Mouse (Mus musculus) frontal cortex, postnatal 36 days (tissue): Measurements from ENCODE around the gene Dusp22.

Experiments
- DNase-seq, 2 experiments: peaks; one replicate each; pipeline ENCODE4 v3.0.0; 2022; ENCODE audit warnings: low spot score in 2 of 2

Gene Dusp22

DNA sequence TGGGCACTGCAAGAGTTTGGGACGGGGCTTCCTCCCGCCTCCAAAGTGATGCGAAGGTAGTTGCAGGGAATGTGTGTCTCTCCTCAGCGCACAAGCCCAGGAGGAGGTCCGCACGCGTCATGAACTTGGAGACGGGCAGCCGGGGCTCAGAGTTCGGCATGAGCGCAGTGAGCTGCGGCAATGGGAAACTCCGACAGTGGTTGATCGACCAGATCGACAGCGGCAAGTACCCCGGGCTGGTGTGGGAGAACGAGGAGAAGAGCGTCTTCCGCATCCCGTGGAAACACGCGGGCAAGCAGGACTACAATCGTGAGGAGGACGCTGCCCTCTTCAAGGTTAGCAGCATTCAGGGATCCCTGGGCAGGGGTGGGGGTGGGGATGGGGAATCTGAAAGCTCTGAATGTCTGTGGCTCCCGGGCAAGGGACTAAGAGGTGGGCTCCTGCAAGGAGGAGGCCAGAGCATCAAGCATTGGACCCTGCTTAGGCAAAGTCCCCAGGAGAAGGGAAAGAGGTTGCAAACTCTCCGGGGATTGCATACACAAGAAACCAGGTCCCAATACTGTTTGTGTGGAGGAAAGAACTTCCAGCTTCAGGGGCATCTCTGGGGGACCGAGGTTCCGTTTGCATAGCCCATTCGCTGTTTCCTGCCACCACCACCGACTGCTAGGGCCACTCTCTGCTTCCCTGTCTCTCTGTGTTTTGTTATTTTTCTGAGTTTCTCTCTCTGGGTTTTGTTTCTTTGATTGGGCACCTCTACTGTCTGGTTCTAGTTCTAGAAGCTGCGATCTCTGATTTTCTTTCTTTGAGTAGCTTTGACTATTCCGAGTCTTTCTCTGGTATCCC is 90.9 kb downstream of the Dusp22 start:
- DNase-seq = no peak

DNA sequence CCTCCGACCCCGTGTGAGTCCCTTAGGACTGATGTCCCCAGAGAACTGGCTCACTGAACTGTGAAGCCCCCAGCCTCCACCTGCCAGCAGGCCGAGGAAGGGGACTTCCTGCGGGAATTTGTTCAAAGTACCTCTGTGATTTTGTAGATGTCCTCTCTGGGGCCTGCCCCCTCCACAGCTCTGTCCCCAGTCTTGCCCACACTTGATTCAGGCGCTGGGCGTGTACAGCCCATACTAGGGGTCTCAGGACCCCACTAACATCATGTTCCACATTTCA is 91.4 kb downstream of the Dusp22 start:
- no peak for DNase-seq

GRCm38 (mm10) chr13:30752581-30753187 is 92.9 kb downstream of the Dusp22 start:
- DNase-seq = no peak

- no peak for DNase-seq
These were observed 93.6 kb downstream of the Dusp22 start for GRCm38 (mm10) chr13:30753441-30753840.

DNA sequence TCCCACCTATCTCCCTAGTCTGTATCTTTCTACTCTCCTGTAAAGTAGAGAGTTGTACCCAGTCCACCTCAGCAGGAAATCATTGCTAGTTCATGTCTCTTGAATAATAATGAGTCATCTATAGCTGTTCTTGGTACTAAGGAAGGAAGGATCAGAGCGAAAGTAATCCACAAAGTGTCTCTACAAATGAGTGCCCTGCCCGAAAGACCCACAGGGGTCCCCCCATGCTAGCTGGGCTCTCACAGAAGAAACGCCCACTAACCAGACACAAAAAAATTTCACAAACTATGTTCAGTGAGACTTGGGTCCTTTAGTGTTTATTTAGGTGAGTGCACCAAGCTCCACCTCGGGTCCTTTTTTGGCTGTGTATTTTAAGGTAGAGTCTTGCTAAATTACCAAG is 94.3 kb downstream of the Dusp22 start:
- no peak for DNase-seq

DNA sequence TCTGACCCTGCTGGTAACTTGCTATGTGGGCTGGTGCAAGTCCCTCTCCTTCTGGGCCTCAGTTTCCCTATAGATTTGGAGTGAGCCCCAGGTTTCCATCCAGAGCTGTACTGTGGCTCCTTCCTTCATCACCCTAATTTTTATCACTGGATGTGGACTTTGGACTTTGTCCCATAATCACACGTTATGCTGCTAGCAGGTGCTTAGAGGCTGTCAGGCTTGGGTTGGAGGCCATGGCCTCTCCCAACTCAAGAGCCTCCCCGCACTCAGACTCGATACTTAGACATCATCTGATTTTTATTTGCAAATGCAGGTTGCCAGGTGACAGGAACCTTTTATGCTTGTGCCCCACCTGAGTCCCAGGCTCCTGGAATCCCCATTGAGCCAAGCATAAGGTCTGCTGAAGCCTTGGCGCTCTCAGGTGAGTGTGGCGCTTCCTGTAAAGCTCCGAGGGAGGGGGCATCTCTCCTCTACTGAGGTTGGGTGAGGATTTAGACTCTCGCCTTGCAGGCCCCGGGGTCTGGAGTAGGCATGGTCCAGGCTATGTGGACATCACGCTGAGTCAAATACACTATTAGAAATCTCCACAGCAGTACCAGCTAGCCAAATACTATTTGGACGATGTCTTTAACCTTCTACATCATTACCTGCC is 95.2 kb downstream of the Dusp22 start:
- no peak for DNase-seq

- DNase-seq = no peak
These were observed 95.8 kb downstream of the Dusp22 start for GRCm38 (mm10) chr13:30755577-30755976.

DNA sequence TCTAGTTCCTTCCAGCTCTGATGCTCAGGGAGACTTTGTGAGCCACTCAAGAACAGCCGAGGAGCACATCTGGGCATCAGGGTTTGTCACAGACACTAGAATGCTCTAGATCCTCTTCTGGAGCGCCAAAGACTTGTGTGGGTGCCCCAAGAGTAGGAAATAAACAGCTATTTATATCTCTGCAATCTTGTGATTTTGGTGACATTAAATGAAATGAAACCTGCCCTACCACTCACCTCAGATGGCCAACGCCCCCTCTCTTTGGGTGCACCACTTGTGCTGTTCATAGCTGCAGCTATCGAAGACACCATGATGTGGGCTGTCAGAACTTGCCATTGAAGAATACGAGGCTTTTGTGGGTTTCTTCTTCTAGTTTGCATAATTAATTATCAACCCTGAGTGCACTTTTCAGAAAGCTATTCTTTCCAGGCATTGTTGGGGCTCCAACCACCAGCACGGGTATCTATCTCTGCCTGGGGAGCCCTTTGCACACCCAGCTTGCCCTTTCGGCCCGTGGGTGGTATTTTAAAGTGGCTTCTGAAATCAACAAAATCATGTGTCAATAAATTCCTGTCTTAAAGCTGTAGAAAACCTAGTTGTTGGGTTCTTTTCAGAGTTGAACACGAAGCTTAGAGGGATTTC is 96.3 kb downstream of the Dusp22 start:
- DNase-seq = no peak

- no peak for DNase-seq
These were observed 97.6 kb downstream of the Dusp22 start for GRCm38 (mm10) chr13:30757264-30757900.

- no peak for DNase-seq
These were observed 99.1 kb downstream of the Dusp22 start for GRCm38 (mm10) chr13:30758789-30759381.

GRCm38 (mm10) chr13:30760374-30761090 is 100.7 kb downstream of the Dusp22 start:
- DNase-seq = no peak
